Mouse (Mus musculus) heart, postnatal 4 days (tissue): Measurements from ENCODE around the gene Polr3gl. TPM values are rescaled to one million over a fixed set of nuclear protein-coding genes. Genes with fewer than 3 reads are reported as not detected.

ENCODE experiments used
- DNase-seq: peaks from one replicate; pipeline ENCODE4 v3.0.0; 2021
- total RNA-seq, 2 experiments: library from RNA; stranded (reverse); gene quantifications; 2 replicates each; pipeline ENCODE4 v1.2.3; 2021

Gene Polr3gl
- total RNA-seq, 2 experiments from 2014 or later, result 20.4 to 24.0 TPM

DNA sequence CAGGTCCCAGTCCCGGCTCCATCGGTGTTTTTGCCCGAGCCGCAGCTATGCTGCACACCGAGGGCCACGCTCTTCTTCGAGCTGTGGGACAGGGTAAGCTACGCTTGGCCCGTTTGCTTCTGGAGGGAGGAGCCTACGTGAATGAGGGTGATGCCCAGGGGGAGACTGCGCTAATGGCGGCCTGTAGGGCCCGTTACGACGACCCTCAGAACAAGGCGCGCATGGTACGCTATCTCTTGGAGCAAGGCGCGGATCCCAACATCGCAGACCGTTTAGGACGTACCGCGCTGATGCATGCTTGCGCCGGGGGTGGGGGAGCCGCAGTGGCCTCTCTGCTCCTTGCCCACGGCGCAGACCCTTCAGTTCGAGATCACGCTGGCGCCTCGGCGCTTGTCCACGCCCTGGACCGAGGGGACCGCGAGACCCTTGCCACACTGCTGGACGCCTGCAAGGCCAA lies 3.5 kb upstream of the Polr3gl start:
- DNase-seq, result peak; percentile 33

GRCm38 (mm10) chr3:96596855-96597254 lies 2.9 kb upstream of the Polr3gl start:
- no peak for DNase-seq

GRCm38 (mm10) chr3:96596228-96596707 lies 2.3 kb upstream of the Polr3gl start, which contains the start of gene Ankrd34a:
Ankrd34a (plus strand) TSS chr3:96596636.
- peak; percentile 70 for DNase-seq

DNA sequence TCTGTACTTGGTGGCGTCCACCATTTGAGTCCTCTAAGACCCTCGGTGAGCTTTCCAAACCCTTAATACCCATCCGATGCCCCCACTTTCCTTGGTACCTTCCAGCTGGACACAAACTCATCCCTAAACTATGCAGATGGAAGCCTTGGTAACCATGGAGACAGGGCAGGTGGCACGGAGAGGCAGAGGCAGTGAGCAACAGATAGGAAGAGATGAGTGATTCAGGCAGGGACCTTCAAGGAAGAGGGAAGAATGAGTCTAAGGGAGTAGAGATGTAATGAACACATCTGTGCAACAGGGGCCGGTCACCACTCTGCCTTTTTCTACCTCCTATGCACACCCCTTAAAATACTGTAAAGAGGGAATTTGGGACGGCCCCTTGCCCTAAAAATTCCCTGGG lies 1.7 kb upstream of the Polr3gl start:
- no peak for DNase-seq

- no peak for DNase-seq
These were observed 870 bp upstream of the Polr3gl start for GRCm38 (mm10) chr3:96594851-96595250.

- DNase-seq, result peak; percentile 36
These were observed 607 bp downstream of the Polr3gl start for GRCm38 (mm10) chr3:96593374-96593773.

GRCm38 (mm10) chr3:96590657-96591056 lies 3.3 kb downstream of the Polr3gl start:
- no peak for DNase-seq

DNA sequence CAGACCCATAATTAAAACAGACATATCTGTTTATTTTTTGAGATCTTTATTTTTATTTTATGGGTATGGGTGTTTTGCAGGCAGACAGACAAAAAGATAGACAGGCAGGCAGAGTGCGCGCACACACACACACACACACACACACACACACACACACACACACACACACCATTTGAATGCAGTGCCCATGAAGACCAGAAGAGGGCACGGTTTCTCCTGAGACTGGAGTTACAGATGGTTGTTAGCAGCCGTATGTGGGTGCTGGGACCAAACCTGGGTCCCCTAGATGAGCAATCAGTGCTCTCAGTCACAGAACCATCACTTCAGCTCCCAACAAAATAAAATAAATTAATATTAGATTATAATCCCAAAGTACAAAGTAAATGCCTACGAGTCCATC lies 10.6 kb downstream of the Polr3gl start:
- no peak for DNase-seq

GRCm38 (mm10) chr3:96581771-96582515 lies 12.0 kb downstream of the Polr3gl start:
- no peak for DNase-seq

GRCm38 (mm10) chr3:96581141-96581540 lies 12.8 kb downstream of the Polr3gl start:
- no peak for DNase-seq

DNA sequence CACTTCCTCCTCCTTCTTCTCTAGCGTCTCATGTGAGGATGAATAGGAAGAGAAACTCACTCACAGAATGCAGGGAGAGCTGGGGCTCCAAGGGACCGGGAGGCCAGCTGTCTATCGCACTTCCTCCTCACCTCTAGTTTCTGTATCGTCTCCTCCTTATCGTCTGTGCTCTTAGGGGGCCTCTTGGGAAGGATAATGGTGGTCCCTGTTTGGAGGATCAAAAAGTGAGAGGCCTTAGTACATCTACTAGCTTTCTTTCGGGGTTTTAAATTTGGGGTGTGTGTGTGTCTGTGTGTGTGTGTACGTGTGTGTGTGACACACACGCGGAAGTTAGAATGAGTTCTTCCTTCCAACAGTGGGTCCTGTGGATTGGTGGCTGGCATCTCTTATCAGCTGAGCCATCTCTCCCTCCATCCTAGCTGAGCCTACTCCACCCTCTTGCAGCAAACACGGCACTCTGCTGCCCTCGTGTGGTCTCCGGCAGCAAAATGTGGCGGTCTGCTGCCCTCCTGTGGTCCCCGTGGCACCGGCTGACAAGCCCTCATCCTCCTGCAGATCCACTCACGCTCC lies 14.0 kb downstream of the Polr3gl start:
- DNase-seq, result peak; percentile 95

- no peak for DNase-seq
These were observed 14.7 kb downstream of the Polr3gl start for GRCm38 (mm10) chr3:96579239-96579750.

DNA sequence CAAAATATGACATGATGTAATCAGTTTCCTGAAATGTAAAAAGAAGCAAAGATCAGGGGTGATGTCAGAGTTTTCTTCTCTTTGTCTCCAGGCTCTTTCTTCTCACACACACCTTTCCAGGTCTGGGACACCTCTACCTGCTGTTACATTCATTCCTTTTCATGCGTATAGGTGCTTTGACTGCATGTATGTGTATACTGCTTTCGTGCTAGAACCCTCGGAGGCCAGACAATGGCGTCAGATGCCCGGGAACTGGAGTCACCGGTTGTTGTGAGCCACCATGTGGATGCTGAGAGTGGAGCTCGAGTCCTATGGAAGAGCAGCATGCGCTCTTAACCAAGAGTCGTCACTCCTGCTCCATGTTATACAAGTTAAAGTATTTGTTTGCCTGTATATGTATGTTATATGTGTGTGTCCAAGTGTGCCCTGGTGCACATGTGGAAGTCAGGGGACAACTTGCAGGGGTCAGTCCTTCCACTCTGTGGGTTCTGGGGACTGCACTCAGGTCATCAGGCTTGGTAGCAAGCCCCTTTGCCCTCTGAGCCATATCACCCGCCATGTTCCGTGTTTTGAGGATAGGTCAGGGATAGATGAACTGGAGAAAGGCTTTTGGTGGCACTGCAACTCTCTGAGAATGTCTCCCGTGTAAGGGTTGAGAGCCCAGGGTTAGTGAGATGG lies 15.3 kb downstream of the Polr3gl start:
- peak; percentile 36 for DNase-seq

DNA sequence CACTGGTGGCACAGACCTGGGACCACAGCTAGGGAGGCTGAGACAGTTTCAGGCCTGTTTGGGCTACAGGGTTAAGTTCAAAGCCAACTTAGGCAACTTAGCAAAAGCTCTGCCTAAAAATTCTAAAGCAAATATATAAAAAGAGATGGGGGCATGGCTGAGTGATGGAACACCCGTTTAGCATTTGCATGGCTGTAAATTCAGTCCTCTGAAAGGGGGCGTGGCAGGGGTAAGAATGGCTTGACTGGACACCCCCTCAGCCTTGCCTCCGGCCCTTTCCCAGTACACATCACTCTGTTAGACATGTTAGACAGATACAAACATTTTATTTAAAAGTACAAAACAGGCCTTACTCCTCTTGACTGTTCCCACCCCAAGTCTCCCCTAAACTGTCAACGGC lies 16.4 kb downstream of the Polr3gl start:
- DNase-seq, result peak; percentile 43

- DNase-seq, result peak; percentile 95
These were observed 17.1 kb downstream of the Polr3gl start, which contains the start of gene Gm16253 for GRCm38 (mm10) chr3:96576690-96577541. Gm16253 (plus strand) TSS chr3:96576984.

DNA sequence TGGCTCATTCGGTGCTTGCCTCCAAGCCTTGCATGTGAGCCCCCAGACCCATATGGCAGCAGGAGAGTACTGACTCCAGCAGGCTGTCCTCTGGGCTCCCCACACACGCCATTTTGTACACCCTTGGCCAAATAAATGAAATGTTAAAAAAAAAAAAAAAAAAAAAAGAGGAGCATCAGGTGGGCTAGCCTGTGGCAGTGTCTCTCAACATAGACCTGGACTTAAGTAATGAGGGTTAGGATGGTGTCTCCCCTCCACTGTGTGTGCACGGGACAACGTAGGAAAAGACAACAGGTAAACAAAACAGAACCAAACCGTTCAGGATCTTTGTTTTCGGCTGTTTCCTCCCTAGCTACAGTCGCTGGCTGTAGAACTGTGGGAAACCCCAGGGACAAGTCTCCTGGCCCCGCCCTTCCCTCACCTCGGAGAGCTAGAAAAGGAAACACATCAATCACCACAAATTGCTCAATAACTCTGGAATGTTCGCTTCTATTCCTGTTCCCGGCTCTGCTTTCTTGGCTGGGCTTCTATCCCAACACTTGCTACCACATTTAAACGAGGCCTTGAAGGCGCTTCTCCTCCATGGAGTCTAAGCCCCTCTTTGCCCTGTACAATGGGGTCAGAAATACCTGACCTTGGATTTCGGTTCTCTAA lies 17.8 kb downstream of the Polr3gl start:
- peak; percentile 81 for DNase-seq

GRCm38 (mm10) chr3:96575272-96575984 lies 18.6 kb downstream of the Polr3gl start:
- peak; percentile 83 for DNase-seq

GRCm38 (mm10) chr3:96573611-96574511 lies 20.1 kb downstream of the Polr3gl start:
- DNase-seq, result peak; percentile 55

- DNase-seq, result peak; percentile 79
These were observed 21.9 kb downstream of the Polr3gl start for GRCm38 (mm10) chr3:96571896-96572698.
